Mouse (Mus musculus) MEL-GATA-1-ER (cell line): ENCODE data around the gene Acvr1b.
A peak's percentile ranks its signal among the peaks of the same experiment; 100 is the strongest.

Experiments
- DNase-seq: peaks from one replicate; pipeline ENCODE4 v3.0.0-alpha.2; 2012; ENCODE audit warnings: low read depth; ENCODE audit errors: extremely low read depth

The Acvr1b gene

DNA sequence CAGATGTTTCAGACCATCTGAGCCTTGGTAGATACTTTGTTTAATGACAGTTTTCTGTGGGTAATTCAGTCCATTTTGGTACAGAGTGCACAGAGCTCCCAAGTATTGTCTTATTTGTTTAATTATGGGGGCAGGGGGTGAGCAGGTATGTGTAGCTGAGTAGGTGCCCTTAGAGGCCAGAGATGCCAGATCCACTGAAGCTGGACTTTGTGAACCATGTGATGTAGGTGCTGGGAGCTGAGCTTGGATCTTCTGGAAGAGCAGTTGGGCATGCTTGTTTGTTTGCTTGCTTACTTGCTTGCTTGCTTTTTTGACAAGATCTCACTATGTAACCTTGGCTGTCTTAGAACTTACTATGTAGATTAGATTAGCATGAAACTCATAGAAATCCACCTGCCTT is 23.1 kb downstream of the Acvr1b start:
- DNase-seq: no peak

GRCm38 (mm10) chr15:101197497-101198179 is 23.8 kb downstream of the Acvr1b start:
- no peak for DNase-seq

- DNase-seq: peak; percentile 61
These were observed 24.4 kb downstream of the Acvr1b start for GRCm38 (mm10) chr15:101198218-101198617.

- no peak for DNase-seq
These were observed 25.0 kb downstream of the Acvr1b start for GRCm38 (mm10) chr15:101198850-101199249.

- DNase-seq: no peak
These were observed 27.0 kb downstream of the Acvr1b start for GRCm38 (mm10) chr15:101200777-101201295.

DNA sequence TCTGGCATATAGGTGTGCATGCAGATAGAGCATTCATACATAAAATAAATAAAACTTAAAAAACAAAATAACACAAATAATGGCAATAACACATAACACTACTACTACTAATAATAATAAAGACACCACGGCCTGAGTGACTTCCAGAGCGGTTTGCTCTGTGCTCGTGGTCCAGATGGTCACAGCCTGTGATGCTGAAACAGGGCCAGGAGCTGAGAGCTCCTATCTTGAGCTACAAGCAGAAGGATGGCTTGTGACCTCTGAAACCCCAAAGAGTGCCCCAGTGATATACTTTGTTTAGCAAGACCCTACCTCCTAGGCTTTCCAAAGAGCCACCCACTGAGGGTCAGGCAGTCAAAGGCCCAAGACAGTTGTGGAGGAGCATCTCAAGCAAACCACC is 27.5 kb downstream of the Acvr1b start:
- DNase-seq: no peak

- DNase-seq: no peak
These were observed 29.8 kb downstream of the Acvr1b start for GRCm38 (mm10) chr15:101203673-101204072.

GRCm38 (mm10) chr15:101204781-101205180 is 30.9 kb downstream of the Acvr1b start:
- no peak for DNase-seq

DNA sequence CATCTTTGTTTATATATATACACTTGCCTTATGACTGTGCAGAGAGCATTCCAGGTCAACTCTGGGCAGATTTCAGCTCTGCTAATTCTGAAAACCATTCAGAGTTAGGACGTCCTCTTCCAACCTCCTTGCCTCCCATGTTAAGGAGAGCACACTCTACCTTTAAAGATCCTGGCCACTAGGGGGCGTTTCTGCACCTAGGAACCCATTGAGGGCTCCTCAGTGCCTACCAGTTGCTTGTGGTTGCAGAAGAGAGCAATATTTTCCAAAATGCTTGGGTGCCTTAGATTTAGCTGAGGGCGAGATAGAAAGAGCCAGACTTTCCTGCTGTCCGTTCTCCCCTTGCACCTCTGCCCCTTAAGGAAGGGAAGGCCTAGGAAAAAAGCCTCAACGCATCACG is 36.4 kb downstream of the Acvr1b start:
- DNase-seq: no peak

DNA sequence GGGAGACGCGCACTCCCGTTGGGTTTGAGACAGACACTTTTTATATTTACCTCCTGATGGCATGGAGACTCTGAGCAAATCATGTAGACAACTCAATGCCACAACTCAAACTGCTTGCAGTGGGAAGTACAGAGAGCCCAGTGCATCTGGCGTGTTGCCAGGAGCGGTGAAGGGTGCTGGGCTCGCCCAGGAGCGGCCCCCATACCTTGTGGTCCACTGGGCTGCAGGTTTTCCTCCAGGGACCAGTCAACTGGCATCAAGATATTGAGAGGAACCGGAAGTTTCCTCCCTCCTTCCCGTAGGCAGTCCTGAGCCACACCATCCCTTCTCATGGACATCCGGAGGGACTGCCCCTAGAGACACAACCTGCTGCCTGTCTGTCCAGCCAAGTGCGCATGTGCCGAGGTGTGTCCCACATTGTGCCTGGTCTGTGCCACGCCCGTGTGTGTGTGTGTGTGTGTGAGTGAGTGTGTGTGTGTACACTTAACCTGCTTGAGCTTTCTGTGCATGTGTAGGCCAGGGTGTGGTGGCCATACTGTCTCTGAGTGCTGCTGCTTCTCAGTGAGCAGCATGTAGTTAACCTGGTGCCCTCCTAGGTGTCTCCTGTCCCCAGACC is 37.2 kb downstream of the Acvr1b start:
- DNase-seq: no peak

GRCm38 (mm10) chr15:101212435-101212834 is 38.6 kb downstream of the Acvr1b start:
- no peak for DNase-seq

DNA sequence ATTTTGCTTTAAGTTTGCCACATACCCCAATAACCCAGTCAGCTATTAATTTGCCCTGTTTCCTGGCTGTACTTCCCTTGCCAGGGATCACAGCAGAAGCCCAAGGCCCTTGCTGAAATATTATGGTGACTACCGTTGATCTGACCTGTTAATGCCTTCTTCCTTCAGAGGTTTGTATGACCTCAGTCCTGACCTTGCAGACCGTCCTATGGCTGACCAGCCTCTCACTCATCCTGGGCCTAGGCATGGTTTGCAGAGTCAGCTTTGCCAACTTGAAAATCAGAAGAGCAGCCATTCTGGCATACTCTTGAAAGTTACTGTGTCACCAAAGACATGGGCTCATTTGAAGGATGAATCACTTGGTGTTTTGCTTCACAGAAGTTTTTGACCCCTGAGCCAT is 41.3 kb downstream of the Acvr1b start:
- DNase-seq: no peak

DNA sequence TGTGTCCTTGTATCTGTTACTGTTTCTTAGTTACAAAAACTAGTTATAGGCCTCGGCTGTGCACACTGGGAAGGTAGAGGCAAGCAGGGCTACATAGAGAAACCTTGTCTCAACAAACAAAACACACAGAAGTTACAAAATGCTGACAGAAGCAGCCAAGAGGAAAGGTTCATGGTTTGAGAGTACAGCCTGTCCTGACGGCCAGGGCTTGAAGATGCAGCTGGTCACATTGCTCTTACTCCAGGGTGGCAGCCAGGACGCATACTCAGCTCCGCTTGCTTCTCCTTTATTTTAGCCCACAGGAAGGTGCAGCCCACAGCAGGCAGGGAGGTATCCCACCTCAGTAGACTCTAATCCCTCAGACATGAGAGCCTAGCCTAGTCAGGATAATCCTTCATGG is 42.2 kb downstream of the Acvr1b start:
- DNase-seq: no peak

DNA sequence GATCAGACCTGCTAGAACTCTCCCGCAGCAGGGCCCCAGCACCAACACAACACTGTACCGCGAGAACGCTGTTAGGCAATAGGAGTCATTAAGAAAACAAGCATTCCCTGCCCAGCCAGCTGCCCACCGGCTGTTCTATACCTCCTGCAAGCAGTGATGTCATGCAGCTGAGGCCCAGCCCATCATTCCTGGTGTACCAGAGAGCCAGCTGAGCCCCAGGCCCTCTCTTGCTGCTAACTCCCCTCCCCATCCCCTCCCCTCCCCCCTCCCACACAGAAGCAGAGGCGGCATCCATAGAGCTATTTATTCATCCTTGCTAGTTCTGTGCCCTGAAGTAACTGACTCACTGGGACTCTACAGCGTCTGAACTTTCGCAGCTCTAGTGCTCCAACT is 47.0 kb downstream of the Acvr1b start:
- DNase-seq: no peak

- DNase-seq: no peak
These were observed 47.6 kb downstream of the Acvr1b start for GRCm38 (mm10) chr15:101221298-101222104.

DNA sequence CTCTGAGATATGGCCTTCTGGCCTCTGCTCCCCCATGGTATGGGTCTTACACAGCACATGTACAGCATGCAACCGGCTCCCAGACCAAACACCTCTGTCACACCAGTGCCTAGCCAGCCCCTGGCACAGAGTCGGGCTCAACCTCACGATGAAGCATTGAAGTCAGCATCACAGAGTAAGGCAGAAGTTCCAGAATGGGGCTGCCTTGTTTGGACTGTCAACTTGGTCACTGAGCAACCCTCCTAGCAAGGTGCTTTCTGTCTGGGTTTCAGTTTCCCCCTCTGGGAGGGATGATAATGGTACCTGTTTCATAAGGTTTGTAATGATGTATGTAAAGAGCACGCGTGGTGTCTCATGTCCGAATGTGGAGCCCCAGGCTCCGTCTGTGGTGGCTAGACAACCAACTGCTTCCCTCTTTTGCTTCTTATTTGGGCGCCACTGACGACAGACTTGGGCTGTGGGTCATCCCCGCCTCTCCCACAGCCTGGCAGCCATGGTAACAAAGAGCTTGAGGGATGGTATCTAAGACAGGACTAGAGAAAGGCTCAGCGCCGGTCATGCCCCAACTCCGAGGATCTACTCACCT is 49.1 kb downstream of the Acvr1b start:
- DNase-seq: no peak

GRCm38 (mm10) chr15:101223596-101223995 is 49.7 kb downstream of the Acvr1b start:
- DNase-seq: no peak

DNA sequence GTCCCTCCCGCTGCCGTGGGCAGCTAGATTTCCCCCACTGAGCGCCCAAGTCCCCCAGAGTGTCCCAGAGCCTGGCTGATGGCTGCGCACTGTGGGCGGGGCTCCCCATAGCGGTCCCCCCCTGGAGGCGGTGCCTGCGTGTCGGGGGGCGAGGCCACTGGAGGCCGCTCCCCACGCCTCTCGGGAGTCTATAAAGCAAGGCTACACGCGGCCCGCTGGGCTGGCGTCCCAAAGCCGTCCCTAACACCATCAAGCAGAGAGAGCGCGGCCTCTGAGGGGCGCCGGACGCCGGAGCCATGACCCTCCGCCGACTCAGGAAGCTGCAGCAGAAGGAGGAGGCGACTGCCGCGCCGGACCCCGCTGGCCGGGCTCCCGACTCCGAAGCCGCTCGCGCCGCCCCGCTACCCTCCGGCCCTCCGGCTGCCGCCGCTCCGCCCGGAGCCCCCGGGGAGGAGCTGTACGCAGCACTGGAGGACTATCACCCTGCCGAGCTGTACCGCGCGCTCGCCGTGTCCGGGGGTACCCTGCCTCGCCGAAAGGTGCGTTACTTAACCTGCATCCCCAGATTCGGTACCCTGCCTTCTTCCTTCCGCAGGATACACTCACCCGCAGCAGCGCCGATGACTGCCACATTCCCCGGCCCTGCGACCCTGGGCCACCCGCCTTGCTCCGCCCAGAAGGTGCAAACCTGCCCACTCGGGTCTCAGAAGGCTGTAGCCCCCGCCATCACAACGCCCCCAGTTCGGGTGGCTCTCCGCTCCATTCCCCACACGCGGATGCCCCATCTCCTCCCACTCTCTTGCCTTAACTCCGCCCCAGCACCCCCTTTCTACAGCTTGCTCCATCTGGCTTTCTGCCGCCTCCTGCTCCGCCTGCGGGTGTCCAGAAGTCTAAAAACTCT is 50.4 kb downstream of the Acvr1b start, which contains the start of gene Grasp:
Gene Grasp, plus strand, starts transcription at position 183 of the 901 bp plus-strand sequence.
- DNase-seq: peak; percentile 55

DNA sequence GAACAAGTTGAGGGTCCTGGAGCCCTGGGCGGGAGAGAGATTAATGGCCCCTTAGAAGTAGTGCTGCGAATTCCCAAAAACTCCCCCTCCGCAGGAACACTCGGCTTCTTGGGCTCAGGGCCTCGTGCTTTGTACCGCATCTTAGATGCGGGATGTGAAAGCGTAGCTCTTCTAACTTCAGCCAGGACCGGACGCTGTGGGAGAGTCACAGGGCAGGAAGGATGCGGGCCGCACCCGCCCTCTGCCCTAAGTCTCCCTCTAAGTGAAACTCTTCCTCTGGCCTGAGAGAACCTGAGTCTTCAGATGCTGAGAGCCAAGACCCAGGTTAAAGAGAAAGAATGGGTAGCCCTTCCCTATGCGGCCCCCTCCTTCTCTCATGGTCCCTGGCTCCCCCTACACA is 51.1 kb downstream of the Acvr1b start:
- no peak for DNase-seq

DNA sequence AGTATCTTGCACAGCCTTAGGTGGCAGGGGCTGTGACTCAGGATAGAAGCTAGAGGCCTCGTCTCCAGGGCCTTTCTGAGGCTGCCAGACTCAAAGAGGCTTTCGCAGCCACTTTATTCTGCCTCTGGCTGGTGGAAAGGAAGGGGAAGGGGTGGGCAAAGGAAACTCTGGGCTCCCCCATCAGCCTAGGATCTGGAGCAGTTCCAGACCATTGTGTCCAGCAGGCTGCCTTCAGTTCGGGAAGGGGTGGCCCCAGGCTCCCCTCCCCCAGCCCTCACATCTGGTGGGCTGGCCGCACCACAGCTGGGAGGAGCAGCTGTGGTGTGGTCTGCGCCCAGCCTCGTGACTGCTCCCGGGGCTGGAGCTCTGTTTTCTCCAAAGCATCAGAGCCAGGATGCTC is 54.1 kb downstream of the Acvr1b start:
- no peak for DNase-seq
